Mouse (Mus musculus) spleen, postnatal 36 days (tissue): Measurements from ENCODE around the gene Dgke.

Experiments used
- DNase-seq, 2 experiments: peaks; one replicate each; pipeline ENCODE4 v3.0.0; 2022; ENCODE audit warnings: low spot score in 2 of 2, mixed read lengths in 1 of 2

Gene Dgke

DNA sequence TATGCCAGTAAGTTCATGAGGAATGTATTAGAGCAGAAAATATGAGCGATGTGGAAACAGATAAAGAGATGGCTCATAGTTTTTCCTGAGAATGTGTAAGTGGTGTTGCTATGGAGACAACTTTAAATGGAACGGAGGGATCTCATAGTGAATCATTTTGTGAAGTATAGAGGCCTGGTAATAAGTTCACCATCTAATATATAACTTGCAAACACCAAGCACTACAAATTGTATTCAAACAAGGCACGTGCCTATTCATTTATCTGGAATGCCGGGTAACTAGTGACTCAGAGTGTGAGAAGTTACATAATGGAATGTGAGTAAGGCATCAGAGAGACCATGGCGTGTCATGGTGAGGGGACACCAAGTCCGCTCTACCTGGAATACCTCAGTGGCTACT, 28.2 kb downstream of the Dgke start:
- no peak for DNase-seq

- DNase-seq = no peak
Observed at GRCm38 (mm10) chr11:89035552-89035951, 31.1 kb downstream of the Dgke start.

DNA sequence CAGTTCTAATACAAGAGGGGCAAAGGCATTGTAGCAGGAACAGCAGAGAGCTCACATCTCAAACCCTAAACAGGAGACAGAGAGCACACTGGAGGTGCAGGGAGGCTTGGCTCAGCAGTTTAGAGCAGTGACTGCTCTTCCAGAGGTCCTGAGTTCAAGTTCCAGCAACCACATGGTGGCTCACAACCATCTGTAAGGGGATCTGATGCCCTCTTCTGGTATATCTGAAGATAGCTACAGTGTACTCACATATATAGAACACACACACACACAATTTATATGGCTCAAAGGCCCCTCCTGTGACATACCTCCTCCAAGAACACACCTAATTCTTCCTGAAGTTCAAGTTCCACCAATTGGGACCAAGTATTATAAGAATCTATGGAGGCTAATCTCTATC, 32.1 kb downstream of the Dgke start:
- no peak for DNase-seq

GRCm38 (mm10) chr11:89031189-89031588, 35.5 kb downstream of the Dgke start:
- no peak for DNase-seq

DNA sequence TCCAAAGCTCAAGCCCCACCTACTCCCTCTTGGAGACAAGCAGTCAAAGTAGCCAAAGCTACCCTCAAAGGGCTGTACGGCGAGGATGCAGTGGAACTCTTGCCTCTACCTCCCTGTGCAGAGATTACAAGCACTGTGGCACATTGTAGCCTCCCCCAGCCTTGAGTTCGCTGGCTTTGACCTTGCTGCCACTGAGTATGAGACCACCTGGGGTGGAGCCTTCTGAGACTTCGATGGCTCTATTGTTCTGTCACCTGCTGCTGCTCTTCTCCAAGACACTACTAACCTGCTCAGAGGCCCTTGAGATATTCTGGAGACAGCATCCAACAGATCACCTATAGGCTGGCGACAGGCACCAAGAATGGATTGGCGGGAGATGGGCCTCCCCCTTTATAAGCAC, 36.1 kb downstream of the Dgke start:
- no peak for DNase-seq

DNA sequence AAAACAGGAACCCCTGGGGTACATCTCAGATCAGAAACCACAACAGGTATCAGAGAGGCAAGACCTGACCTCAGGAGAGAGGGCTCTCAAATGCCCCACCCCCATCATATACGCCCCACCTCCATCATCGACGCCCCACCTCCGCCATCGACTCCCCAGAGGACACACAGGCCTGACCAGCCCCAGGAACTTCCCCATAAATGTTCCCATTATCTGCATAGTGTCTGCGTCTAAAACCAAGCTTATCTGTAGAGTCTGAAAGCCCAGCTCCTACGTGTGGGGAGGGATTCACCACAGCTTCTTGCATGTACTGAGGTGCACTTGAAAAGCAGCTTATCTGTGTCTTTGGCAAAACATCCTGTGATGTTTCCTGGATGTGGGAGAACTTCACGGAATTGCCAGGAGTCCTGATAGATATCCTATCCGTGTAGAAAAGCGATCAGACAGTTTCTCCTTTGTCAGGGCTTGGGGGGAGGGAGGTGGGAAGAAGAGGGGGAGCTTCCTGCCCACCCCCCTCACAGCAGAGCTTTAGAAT, 37.7 kb downstream of the Dgke start:
- DNase-seq = peak; percentile 91 to 92

DNA sequence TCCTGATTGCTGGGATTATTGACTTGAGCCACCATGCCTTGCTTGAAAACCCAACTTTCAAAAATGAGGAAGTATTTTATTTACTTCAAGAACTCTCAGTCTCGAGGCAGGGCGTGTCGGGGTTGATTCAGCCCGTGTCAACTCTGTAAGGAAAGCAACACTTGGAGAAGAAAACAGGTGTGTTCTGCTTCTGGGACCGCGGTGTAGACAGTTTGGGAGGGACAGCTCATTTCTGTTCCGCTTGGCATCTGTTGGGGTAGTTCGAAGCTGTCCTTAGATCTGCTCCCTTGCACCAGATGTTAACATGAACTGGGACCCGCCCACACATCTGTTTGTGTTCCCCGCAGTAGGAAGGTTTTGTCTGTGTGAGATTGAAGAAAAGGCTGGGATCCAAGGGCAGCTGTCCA, 38.7 kb downstream of the Dgke start:
- peak; percentile 82 to 86 for DNase-seq

DNA sequence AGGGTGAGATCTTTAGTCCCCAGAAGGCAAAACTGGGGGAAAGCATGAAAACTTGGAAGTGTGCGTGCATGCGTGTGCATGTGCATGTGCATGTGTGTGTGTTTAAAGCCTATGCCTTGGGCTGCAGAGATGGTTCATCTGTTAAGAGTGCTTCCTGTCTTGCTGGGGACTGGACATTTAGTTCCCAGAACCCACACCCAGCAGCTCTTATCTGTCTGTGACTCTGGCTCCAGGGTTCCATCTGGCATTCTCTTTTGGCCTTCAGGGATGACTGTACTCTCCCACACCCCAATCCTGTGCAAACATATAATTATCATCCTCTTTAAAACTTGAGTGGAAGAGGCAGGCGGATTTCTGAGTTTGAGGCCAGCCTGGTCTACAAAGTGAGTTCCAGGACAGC, 40.5 kb downstream of the Dgke start:
- no peak for DNase-seq

- DNase-seq = no peak
Observed at GRCm38 (mm10) chr11:89025603-89026002, 41.0 kb downstream of the Dgke start.

GRCm38 (mm10) chr11:89024181-89024881, 42.3 kb downstream of the Dgke start:
- DNase-seq = peak; percentile 84 to 88

DNA sequence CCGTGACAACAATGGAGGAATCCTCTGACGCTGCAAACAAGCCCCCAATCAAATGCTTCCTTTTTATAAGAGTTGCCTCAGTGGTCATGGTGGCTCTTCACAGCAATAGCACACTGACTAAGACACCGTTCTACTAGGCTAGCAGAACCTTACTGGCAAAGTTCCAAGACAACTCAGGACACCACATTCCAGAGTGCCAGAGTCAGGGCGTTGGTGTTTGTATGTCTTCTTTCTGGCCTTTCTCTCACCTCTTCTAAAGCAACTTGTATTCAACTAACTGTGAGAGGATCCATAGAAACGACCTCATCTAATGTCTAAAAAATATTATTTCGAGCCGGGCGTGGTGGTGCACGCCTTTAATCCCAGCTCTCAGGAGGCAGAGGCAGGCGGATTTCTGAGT, 43.2 kb downstream of the Dgke start:
- DNase-seq = no peak

- peak in 1 of 2 experiments; percentile 37 for DNase-seq
Observed at GRCm38 (mm10) chr11:89022120-89022731, 44.4 kb downstream of the Dgke start.

DNA sequence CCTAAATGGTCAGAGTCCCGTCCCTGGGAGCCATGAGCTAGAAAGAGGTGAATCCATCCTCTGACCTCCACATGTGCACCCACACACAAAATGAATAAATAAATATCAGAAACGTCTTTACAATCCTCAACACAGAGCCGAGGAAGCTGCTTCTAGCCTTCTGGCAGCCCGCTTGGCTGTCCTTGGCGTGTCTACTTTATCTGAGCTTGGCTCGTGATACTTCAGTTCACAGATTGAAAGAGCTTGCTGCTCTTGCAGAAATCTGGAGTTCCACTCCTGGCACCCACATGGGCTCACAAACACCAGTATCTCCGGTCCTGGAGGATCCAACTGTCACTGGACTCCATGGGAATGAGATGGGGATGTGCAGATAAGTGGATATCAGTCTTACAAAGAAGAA, 45.0 kb downstream of the Dgke start:
- DNase-seq = no peak

GRCm38 (mm10) chr11:89020681-89021305, 45.9 kb downstream of the Dgke start:
- no peak for DNase-seq

DNA sequence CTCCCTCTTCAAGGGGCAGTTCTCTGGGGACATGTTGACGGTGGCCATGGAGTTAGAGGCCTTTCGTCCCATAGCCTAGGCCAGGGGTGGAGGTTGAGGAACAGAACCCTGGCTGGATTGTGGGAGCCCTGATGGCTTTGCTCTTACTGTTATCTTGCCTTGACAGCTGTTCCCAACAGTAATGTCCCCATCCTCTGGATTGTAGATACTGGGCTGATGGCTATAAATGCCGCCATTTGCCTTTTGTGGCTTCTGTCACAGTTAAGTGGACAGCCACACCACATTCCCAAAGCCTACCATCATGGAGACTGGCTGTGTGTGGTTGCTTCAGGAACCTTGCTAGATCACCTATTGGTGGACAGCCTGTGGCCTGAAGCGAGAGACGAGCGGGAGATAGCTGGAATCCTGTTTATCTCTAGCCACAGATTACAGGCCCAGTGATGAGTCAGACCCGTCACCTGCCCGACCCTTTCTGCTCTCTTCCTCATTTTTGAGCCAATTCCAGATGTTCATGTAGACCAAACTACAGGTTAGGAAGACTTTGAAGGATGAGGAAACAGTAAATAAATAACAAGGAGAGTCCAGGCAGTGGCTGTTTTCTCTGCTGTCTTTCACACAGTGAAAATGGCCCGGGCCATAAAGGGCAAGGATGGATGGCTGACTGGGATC, 49.0 kb downstream of the Dgke start:
- no peak for DNase-seq

DNA sequence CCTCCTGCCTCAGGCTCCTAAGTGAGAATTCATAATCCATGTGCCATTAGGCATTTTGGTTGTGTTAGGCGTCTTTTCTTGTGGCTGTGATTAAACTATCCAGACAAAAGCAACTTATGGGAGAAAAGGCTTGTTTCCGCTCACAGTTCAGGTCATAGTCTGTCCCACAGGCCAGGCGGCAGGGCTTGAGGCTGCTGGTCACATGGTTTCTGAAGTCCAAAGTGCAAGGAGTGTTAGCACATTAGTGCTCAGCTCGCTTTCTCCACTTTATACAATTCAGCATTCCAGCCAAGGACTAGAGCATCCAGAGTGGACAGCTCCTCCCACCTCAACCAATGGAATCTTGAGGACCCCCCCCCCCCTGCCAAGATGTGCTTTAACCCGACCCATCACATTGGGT, 54.4 kb downstream of the Dgke start:
- DNase-seq = no peak

DNA sequence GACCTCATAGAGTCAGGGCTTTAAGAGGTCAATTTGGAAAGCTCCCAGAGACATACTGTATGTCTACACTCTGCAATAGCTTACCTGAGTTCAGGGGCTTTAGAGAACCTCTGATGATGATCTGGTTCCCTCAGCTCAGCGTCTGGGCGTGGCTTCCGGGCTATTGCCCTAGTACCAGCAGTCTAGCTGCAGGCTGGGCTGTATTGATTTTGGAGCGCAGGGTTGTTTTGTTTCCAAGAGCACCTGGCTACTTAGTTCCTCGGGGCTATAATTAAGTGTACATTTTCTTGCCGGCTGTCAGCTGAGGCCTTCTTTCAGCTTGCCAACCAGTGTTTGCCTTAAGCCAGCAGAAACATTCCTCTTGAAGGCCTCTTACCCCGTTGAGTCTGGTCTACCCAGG, 57.2 kb downstream of the Dgke start:
- DNase-seq = no peak

DNA sequence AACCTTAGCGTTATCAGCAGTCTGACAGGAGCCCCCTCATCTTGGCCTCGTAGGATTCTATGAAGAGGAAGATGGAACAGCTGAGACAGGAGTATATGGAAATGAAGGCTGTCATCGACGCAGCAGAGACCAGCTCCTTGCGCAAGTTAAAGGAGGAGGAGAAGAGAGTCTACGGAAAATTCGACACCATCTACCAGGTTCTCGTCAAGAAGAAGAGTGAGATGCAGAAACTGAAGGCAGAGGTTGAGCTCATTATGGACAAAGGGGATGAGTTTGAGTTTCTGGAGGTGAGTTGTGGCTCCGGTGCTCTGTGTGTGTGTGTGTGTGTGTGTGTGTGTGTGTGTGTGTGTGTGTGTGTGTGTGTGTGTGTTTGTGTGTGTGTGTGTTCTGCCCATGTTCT, 57.6 kb downstream of the Dgke start:
- DNase-seq = no peak

DNA sequence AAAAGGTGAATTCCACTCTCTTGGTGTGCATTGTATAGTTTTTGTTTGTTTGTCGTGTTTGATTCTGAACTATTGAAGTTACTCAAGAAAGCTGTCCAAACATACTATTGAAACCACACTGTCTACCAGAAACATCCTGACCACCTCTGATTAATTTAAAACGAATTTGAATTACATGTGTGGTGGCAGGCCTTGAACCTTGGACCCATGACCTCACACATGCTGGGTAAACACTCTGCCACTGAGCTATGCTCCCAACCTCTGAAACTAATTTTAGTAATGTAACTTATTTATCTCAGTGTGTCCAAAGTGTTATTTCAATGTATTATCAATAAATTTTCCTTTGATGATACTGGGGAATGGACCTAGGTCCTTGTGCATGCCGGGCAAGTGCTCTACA, 59.1 kb downstream of the Dgke start:
- no peak for DNase-seq

DNA sequence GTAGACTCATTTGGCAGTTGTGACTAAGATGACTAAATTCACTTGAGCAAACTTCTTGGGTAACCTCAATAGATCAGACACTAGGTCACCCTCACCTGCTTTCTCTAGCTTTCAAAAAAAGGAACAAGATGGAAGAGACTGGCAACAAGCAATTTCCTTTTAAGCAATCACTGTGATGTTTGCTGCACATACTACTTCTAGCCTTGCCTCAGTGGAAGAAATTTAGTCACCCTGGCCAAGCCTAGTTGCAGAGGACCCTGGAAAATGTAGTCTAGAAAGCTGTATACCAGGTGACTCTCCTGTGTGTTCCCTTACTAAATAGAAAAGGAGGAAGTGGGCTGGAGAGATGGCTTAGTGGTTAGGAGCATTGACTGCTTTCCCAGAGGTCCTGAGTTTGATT, 60.2 kb downstream of the Dgke start:
- DNase-seq = no peak

- DNase-seq = no peak
Observed at GRCm38 (mm10) chr11:89005473-89005872, 61.2 kb downstream of the Dgke start.

- no peak for DNase-seq
Observed at GRCm38 (mm10) chr11:89003726-89004125, 62.9 kb downstream of the Dgke start.
